Mouse (Mus musculus): ENCODE measurements around the gene Srrm1. TPM values are rescaled to one million over a fixed set of nuclear protein-coding genes. Genes with fewer than 3 reads are reported as not detected.

Gene Srrm1
- polyA plus RNA-seq, 1 experiment from 2014 or later = 254 TPM

- Histone ChIP-seq H3K36me3 (ENCODE audit: control insufficient read depth, insufficient read depth, low read length) (no peaks in the 10 kb centered on the region), H3K9ac (ENCODE audit: low read depth, low read length) (no peak overlapping the region), H3K27ac (ENCODE audit: low read depth, low read length) (no peak overlapping the region), H3K9me3 (ENCODE audit: control insufficient read depth, low read length) (no peaks in the 10 kb centered on the region), H3K4me3 (ENCODE audit: low read length) (no peak overlapping the region), H3K4me1 (ENCODE audit: control insufficient read depth, insufficient read depth, low read length) (no peaks in the 10 kb centered on the region), H3K4me2 (replicated peaks; ENCODE audit: low read depth, low read length) (no peak overlapping the region), H3K27me3 (ENCODE audit: control insufficient read depth, insufficient read depth, low read length) (no peaks in the 10 kb centered on the region)
- 62% methylated on average over 6 of the region's 6 CpGs for whole genome bisulfite sequencing
- ATAC-seq (ENCODE audit: low FRiP score, low TSS enrichment) = no peak
These were observed 37.9 kb upstream of the Srrm1 start for GRCm38 (mm10) chr4:135391014-135391413.

DNA sequence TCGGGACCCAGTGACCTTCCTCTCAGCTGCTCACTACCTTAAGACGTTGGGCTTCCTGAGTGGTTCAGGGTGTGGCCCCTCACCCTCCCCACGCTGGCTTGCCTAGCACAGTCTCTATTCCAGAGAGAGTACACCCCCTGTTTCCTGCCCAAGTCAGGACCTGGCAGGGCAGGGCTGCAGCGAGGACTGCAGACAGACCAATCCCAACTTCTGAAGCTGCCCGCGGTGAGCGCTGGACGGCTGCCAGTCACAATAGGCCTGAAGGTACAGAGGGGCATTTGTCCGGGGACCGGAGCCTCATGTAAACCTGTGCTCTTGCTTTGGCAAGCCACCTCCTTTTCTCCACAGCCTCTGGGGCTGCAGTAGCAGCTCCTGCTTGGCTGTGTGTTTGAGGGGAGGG lies 32.5 kb upstream of the Srrm1 start:
- no peaks in the 10 kb centered on the region for H3K9me3 ChIP-seq (ENCODE audit: control insufficient read depth, low read length)
- peak; percentile 45; the same call in 1 of the 2 replicates for ATAC-seq (ENCODE audit: low FRiP score, low TSS enrichment)
- H3K27me3 ChIP-seq (ENCODE audit: control insufficient read depth, insufficient read depth, low read length) = no peaks in the 10 kb centered on the region; the same call in 1 of the 2 replicates
- H3K4me2 ChIP-seq (replicated peaks; ENCODE audit: low read depth, low read length) = no peak overlapping the region
- no peak overlapping the region for H3K4me3 ChIP-seq (ENCODE audit: low read length)
- H3K27ac ChIP-seq (ENCODE audit: low read depth, low read length) = no peak overlapping the region
- WGBS = 47% methylated on average over 10 of the region's 10 CpGs
- no peaks in the 10 kb centered on the region for H3K36me3 ChIP-seq (ENCODE audit: control insufficient read depth, insufficient read depth, low read length)
- no peak overlapping the region for H3K9ac ChIP-seq (ENCODE audit: low read depth, low read length)
- H3K4me1 ChIP-seq (ENCODE audit: control insufficient read depth, insufficient read depth, low read length) = no peaks in the 10 kb centered on the region

GRCm38 (mm10) chr4:135382316-135382715 lies 29.2 kb upstream of the Srrm1 start:
- Histone ChIP-seq H3K9ac (ENCODE audit: low read depth, low read length) (no peak overlapping the region), H3K27ac (ENCODE audit: low read depth, low read length) (no peak overlapping the region), H3K4me2 (replicated peaks; ENCODE audit: low read depth, low read length) (no peak overlapping the region), H3K27me3 (ENCODE audit: control insufficient read depth, insufficient read depth, low read length) (no peaks in the 10 kb centered on the region; the same call in 1 of the 2 replicates), H3K4me3 (ENCODE audit: low read length) (no peak overlapping the region), H3K36me3 (ENCODE audit: control insufficient read depth, insufficient read depth, low read length) (no peaks in the 10 kb centered on the region), H3K9me3 (ENCODE audit: control insufficient read depth, low read length) (no peaks in the 10 kb centered on the region), H3K4me1 (ENCODE audit: control insufficient read depth, insufficient read depth, low read length) (no peaks in the 10 kb centered on the region)
- 3% methylated on average over 14 of the region's 14 CpGs for WGBS
- ATAC-seq (ENCODE audit: low FRiP score, low TSS enrichment) = no peak

- 32% methylated on average over 8 of the region's 8 CpGs for WGBS
- Histone ChIP-seq H3K36me3 (ENCODE audit: control insufficient read depth, insufficient read depth, low read length) (no peaks in the 10 kb centered on the region), H3K4me2 (replicated peaks; ENCODE audit: low read depth, low read length) (no peak overlapping the region), H3K4me1 (ENCODE audit: control insufficient read depth, insufficient read depth, low read length) (no peaks in the 10 kb centered on the region), H3K9ac (ENCODE audit: low read depth, low read length) (no peak overlapping the region), H3K9me3 (ENCODE audit: control insufficient read depth, low read length) (no peaks in the 10 kb centered on the region), H3K27ac (ENCODE audit: low read depth, low read length) (no peak overlapping the region), H3K27me3 (ENCODE audit: control insufficient read depth, insufficient read depth, low read length) (no peaks in the 10 kb centered on the region; the same call in 1 of the 2 replicates), H3K4me3 (ENCODE audit: low read length) (no peak overlapping the region)
- no peak for ATAC-seq (ENCODE audit: low FRiP score, low TSS enrichment)
These were observed 28.2 kb upstream of the Srrm1 start for GRCm38 (mm10) chr4:135381355-135381754.

- 78% methylated on average over 11 of the region's 11 CpGs for WGBS
- H3K4me1 ChIP-seq (ENCODE audit: control insufficient read depth, insufficient read depth, low read length) = no peaks in the 10 kb centered on the region
- H3K27me3 ChIP-seq (ENCODE audit: control insufficient read depth, insufficient read depth, low read length) = no peaks in the 10 kb centered on the region
- no peak overlapping the region for H3K27ac ChIP-seq (ENCODE audit: low read depth, low read length)
- H3K4me2 ChIP-seq (replicated peaks; ENCODE audit: low read depth, low read length) = no peak overlapping the region
- 0 out of 2 replicates have a peak, but pooled peaks cover 3% of the 10 kb centered on the region for H3K9me3 ChIP-seq (ENCODE audit: control insufficient read depth, low read length)
- no peak overlapping the region for H3K4me3 ChIP-seq (ENCODE audit: low read length)
- no peaks in the 10 kb centered on the region for H3K36me3 ChIP-seq (ENCODE audit: control insufficient read depth, insufficient read depth, low read length)
- ATAC-seq (ENCODE audit: low FRiP score, low TSS enrichment) = no peak
- H3K9ac ChIP-seq (ENCODE audit: low read depth, low read length) = no peak overlapping the region
These were observed 24.1 kb upstream of the Srrm1 start for GRCm38 (mm10) chr4:135377241-135377640.

GRCm38 (mm10) chr4:135375444-135375843 lies 22.3 kb upstream of the Srrm1 start:
- H3K27ac ChIP-seq (ENCODE audit: low read depth, low read length) = no peak overlapping the region
- H3K4me1 ChIP-seq (ENCODE audit: control insufficient read depth, insufficient read depth, low read length) = no peaks in the 10 kb centered on the region
- H3K4me2 ChIP-seq (replicated peaks; ENCODE audit: low read depth, low read length) = no peak overlapping the region
- H3K9ac ChIP-seq (ENCODE audit: low read depth, low read length) = no peak overlapping the region
- H3K27me3 ChIP-seq (ENCODE audit: control insufficient read depth, insufficient read depth, low read length) = no peaks in the 10 kb centered on the region
- no peaks in the 10 kb centered on the region for H3K36me3 ChIP-seq (ENCODE audit: control insufficient read depth, insufficient read depth, low read length)
- 0 out of 2 replicates have a peak, but pooled peaks cover 3% of the 10 kb centered on the region for H3K9me3 ChIP-seq (ENCODE audit: control insufficient read depth, low read length)
- H3K4me3 ChIP-seq (ENCODE audit: low read length) = no peak overlapping the region
- ATAC-seq (ENCODE audit: low FRiP score, low TSS enrichment) = no peak
- WGBS = 65% methylated on average over 3 of the region's 3 CpGs

- no peak overlapping the region for H3K9ac ChIP-seq (ENCODE audit: low read depth, low read length)
- H3K36me3 ChIP-seq (ENCODE audit: control insufficient read depth, insufficient read depth, low read length) = no peaks in the 10 kb centered on the region
- WGBS = 81% methylated on average over 5 of the region's 5 CpGs
- 0 out of 2 replicates have a peak, but pooled peaks cover 3% of the 10 kb centered on the region for H3K9me3 ChIP-seq (ENCODE audit: control insufficient read depth, low read length)
- no peak overlapping the region for H3K27ac ChIP-seq (ENCODE audit: low read depth, low read length)
- no peak overlapping the region for H3K4me3 ChIP-seq (ENCODE audit: low read length)
- no peak overlapping the region for H3K4me2 ChIP-seq (replicated peaks; ENCODE audit: low read depth, low read length)
- no peaks in the 10 kb centered on the region for H3K27me3 ChIP-seq (ENCODE audit: control insufficient read depth, insufficient read depth, low read length)
- no peaks in the 10 kb centered on the region for H3K4me1 ChIP-seq (ENCODE audit: control insufficient read depth, insufficient read depth, low read length)
- ATAC-seq (ENCODE audit: low FRiP score, low TSS enrichment) = no peak
These were observed 20.2 kb upstream of the Srrm1 start for GRCm38 (mm10) chr4:135373299-135373698.

DNA sequence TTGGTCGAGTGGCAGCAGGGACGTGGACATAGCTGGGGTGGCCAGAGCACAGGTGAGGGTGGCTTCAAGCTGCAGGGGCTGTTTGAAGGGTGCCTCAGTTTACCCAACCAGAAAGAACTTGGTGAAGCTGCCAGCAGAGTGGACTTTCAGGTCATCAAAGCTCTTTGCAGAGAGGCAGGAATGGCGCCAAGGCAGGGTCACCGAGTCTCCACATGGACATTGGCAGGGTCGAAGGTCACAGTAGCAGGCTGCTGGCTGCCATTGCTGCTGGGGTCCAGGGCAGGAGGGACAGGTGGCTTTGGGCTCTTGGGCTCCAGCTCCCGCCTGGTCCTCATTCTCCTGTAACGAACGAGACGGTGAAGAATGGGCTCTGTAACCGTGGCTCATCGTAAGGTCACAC lies 17.3 kb upstream of the Srrm1 start:
- no peak for ATAC-seq (ENCODE audit: low FRiP score, low TSS enrichment)
- Histone ChIP-seq H3K36me3 (ENCODE audit: control insufficient read depth, insufficient read depth, low read length) (no peaks in the 10 kb centered on the region), H3K4me2 (replicated peaks; ENCODE audit: low read depth, low read length) (no peak overlapping the region), H3K4me3 (ENCODE audit: low read length) (no peak overlapping the region), H3K9ac (ENCODE audit: low read depth, low read length) (no peak overlapping the region), H3K27ac (ENCODE audit: low read depth, low read length) (no peak overlapping the region), H3K27me3 (ENCODE audit: control insufficient read depth, insufficient read depth, low read length) (no peaks in the 10 kb centered on the region), H3K4me1 (ENCODE audit: control insufficient read depth, insufficient read depth, low read length) (no peaks in the 10 kb centered on the region), H3K9me3 (ENCODE audit: control insufficient read depth, low read length) (0 out of 2 replicates have a peak, but pooled peaks cover under 1% of the 10 kb centered on the region)
- WGBS = 74% methylated on average over 11 of the region's 11 CpGs

DNA sequence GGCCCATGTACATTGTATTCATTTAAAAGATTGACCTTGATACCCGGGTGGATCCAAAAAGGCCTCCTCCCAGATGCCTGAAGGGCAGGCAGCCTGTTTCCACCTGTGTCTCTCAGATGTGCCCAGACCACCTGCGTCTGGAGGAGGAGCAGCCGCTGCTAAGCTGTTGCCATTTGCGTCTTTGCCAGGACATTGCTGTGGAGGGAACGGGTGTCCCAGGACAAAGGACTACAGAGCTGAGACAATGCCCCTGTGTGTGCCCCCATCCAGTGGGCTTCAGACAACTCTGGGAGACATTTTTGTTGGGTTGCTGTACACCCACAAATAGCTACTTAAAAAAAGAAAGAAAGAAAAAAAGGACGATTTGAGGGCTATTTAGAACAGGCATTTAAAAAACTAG lies 9.7 kb upstream of the Srrm1 start:
- Histone ChIP-seq H3K4me2 (replicated peaks; ENCODE audit: low read depth, low read length) (no peak overlapping the region), H3K27me3 (ENCODE audit: control insufficient read depth, insufficient read depth, low read length) (no peaks in the 10 kb centered on the region), H3K9me3 (ENCODE audit: control insufficient read depth, low read length) (no peaks in the 10 kb centered on the region), H3K4me3 (ENCODE audit: low read length) (no peak overlapping the region), H3K4me1 (ENCODE audit: control insufficient read depth, insufficient read depth, low read length) (no peaks in the 10 kb centered on the region), H3K9ac (ENCODE audit: low read depth, low read length) (no peak overlapping the region), H3K36me3 (ENCODE audit: control insufficient read depth, insufficient read depth, low read length) (no peaks in the 10 kb centered on the region), H3K27ac (ENCODE audit: low read depth, low read length) (no peak overlapping the region)
- ATAC-seq (ENCODE audit: low FRiP score, low TSS enrichment) = no peak
- WGBS = 44% methylated on average over 6 of the region's 6 CpGs
